Mouse (Mus musculus) left cerebral cortex, adult 9 months (tissue): Measurements from ENCODE around the gene Alg14.

Experiments
- DNase-seq, 2 experiments: peaks; one replicate each; pipeline ENCODE4 v3.0.0; 2022; ENCODE audit warnings: low spot score in 2 of 2

Alg14 gene

GRCm38 (mm10) chr3:121336234-121336890 is 44.8 kb downstream of the Alg14 start:
- DNase-seq, result no peak

- DNase-seq, result no peak
These were observed 47.1 kb downstream of the Alg14 start for GRCm38 (mm10) chr3:121338687-121339086.

DNA sequence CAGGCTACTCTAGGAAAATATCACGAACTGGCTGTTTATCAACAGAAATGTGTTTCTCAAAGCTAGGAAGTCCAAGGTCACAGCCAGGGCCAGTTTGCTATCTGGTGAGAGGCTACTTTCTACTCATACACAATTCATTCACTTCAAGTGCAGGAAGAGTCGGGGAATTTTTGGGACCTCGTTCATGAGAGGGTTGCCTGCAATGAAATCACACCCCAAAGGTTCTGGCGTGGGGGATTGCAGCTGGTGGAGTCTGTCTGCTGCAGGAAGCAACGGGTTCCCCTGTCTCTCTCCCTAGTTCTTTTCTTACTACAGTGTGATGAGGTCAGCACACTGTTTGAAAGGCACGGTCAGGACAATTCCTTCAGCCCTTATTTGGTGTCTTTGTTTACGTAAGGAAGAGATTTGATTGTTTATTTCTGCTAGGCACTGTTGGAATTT is 48.8 kb downstream of the Alg14 start:
- DNase-seq, result no peak

GRCm38 (mm10) chr3:121343224-121343623 is 51.7 kb downstream of the Alg14 start:
- no peak for DNase-seq

DNA sequence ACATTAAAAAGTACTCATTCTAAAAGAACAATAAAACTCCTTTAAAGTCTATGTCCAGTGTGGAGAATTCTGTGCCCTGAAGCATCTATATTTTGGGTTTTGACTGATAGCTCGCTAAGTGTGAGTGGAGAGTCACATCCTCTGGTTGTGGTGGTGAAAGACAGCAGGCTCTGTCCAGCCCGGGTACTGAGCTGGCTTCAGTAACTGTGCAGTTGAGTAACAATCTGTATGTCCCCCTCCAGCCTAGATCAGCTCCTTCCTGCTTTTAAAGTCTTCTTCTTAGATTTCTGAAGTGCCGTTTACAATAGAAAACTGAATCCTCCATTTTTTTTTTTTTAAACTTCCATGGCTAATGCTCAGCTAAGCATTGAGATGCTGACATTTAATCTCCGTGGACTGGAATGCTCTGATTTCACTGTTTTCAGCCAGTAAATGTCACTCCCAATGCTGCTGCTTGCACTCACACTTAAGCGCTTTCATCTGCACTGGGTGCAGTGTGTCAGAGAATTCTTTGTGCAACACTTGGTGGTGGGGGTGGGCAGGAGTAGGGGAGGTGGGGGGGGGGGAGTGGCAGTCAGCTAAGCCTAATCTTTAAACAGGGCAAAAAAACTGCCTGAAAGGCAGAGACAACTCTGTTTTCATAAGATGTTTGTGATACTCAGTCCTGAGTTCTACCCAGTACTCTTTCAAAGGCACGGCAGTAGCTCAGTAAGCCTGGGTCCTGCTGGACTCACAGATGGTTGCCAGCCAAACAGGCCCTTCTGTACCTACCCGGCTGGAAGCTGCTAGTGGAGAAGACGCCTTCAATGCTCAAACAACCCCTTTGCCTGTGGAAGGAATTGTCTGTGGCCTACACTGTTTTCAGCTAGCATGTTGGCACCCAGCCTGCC is 52.7 kb downstream of the Alg14 start:
- no peak for DNase-seq

DNA sequence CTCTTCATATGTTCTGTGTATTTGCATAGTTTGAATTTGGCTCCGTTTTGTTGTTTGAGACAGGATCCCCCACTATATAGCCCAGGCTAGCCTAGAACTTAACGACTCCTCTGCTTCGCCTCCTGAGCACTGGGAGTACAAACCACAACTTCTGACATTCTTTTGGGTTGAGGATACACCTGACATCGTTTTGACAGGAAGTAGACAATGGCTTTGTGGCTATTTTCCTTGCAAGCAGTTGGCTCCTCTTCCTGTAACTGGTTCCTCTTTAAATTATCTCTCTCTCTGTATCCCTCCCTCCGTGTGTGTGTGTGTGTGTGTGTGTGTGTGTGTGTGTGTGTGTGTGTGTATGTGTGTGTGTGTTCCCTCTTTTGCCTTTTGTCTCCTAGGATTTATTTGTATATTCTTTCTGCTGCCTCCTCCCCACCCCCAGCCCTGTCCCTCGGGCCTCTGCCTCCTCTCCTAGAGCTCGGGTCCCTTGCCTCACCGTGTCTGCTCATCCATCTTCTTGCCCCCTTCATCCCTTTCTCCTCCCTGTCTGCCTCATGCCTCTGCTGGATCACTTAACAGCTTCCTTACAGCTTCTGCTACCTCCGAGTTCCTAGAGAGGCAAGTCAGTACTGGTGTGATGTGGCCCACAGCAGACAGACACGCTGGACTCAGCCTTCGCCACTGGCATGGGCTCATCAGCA is 53.5 kb downstream of the Alg14 start:
- DNase-seq, result no peak

DNA sequence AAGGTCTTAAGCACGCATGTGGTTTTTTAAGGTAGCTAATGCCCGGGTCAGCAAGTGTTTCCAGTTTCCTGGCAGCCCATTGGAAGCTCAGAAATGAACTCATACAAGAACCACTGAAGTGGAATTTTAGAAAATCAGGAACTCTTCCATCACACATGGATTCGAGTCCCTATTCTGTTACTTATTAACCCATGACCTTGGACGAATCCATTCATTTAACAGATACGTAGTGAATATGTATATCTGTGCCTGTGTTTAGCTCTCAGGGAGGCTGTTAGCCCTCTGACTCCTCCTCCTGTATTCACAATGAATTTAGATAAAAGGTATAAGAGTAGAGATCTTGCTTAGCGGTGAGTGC is 54.0 kb downstream of the Alg14 start:
- DNase-seq, result no peak

GRCm38 (mm10) chr3:121346507-121347267 is 55.1 kb downstream of the Alg14 start:
- DNase-seq, result no peak

DNA sequence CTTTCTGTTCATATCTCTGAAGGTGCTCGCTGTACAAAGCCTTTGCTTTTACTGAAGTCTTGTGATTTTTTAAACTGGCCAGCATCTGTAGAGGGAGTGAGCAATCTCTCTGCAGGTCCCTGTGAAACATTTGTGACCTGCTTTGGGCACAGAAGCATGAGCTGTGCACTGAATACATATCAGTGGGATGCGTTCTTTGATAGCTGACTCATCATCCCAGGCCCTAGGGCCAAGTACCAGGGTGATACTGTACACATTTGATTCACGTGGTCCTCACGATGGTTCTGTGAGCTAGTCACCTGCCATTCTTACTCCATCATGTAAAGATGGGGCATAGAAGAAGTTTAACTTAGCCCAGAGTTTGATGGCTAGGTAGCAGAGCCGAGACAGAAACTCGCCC is 57.2 kb downstream of the Alg14 start:
- no peak for DNase-seq

- DNase-seq, result no peak
These were observed 58.0 kb downstream of the Alg14 start for GRCm38 (mm10) chr3:121349334-121350169.

DNA sequence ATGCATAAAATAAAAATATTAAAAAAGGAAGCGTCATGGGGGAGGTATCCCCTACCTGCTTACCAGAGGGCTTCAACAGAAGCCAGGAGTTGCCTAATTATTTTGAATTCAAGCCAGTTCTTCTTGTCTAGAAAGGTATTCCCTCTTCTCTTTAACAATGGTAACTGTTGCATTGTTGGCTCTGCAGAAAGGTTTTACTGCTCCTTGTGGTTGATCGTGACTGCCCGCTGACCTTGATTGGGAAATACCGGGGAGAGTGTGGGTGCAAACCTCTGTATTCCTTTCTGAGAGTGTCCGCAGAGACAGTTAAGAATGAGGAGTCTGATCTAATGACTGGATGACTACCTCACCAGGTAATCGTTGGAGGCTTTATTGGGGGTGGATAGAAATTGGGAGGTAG is 59.7 kb downstream of the Alg14 start:
- no peak for DNase-seq

DNA sequence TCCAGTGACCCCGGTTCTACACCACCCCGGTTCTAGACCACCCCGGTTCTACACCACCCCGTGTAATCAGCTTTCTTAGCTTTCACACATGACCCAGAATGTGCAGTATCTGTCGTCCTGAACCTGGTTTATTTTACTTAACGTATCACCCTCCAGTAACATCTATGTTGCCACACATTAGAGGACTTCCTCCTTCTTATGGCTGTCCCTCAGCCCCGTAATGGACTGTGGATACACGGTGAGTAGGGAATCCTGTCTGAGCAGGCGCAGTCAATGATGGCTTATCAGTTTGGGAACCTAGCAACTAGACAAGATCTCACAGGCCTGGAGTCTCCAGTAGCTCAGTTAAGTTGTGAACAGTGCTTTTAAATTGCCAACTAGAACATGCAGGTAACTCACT is 62.7 kb downstream of the Alg14 start:
- DNase-seq, result no peak

GRCm38 (mm10) chr3:121354861-121355470 is 63.4 kb downstream of the Alg14 start:
- no peak for DNase-seq

- no peak for DNase-seq
These were observed 64.0 kb downstream of the Alg14 start for GRCm38 (mm10) chr3:121355569-121355968.

- DNase-seq, result no peak
These were observed 64.5 kb downstream of the Alg14 start for GRCm38 (mm10) chr3:121356111-121356510.

GRCm38 (mm10) chr3:121357030-121357429 is 65.5 kb downstream of the Alg14 start:
- DNase-seq, result no peak

DNA sequence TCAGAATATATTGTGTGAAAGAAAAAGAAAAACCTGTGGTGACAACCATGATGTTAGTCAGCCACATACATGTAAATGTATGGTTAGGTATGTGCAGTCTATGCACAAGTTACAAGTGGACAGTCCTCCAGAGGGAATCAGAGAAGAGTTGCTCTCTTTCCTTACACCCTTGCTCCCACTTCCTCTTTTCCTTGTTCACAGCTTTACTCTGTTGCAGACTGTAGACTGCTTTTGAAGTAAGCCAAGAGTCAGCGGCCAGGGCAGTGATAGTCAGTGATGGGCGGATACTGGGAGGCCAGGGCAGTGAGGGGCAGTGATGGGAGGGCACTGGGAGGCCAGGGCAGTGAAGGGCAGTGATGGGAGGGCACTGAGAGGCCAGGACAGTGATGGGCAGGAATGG is 66.7 kb downstream of the Alg14 start:
- DNase-seq, result no peak

DNA sequence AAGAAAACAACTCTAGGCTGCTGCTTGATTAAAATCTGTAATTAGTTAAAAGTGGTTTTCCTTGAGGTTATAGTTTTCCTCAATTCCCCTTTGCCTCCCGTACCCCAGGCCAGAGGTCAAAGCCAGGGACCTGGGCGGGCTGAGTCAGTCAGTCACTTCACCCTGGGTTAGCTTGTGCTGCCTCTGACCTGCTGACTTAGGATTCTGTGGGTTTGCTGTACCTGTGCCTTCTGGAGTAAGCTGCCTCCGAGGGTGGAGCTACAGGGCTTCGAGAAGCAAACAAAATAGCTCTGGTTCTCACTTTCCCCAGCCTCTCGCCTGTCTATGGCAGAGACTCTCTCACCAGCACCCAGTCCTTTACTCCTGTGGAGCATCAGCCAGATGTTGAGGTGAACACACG is 67.3 kb downstream of the Alg14 start:
- no peak for DNase-seq

DNA sequence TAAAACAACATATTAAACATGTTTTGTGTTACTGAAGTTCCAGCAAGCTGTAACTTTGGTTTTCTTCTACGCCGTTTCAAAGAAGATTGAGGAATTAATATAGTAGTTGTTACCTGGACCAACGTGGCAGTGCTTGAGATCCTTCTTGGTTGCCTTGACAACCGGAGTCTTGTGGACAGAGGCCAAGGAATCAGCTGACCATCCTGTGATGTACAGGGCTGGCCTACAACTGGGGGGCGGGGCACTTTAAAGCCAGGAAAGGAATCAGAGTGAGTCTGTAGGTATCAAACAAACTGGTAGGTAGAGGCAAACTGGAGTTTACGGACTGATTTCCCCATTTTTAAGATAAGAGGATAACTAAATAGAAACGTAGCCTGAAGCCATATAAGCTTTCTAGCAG is 67.7 kb downstream of the Alg14 start:
- DNase-seq, result no peak

- no peak for DNase-seq
These were observed 70.4 kb downstream of the Alg14 start for GRCm38 (mm10) chr3:121362002-121362401.

DNA sequence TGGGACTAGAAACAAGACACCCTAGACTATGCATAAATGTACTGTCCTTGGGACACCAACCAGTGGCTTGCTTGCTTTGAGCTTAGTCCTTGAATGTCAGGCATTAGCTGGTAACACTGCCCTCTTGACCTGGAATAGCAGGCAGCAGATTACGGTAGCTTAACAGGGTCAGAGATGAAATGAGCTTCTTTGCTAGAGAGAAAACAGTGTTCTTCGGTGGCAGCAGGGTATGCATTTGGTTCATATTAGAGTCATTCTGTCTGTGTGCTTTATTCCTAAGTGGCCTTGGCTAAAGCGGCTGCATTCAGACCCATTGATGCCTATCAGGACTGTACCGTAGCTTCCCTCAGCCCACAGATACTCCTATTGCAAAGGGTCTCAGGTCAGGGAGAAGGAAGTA is 72.8 kb downstream of the Alg14 start:
- DNase-seq, result no peak
